Mouse (Mus musculus): ENCODE results near the gene Hist2h2be. TPM values are rescaled to one million over a fixed set of nuclear protein-coding genes. Genes with fewer than 3 reads are reported as not detected.
"Not testable (repeated sequence)": the region's sequence is repeated elsewhere in the genome, so short reads cannot be mapped to it uniquely, and the experiment has no call there.

Gene Hist2h2be
- polyA plus RNA-seq, 1 experiment from 2014 or later = 2.3 TPM

- TF ChIP-seq CTCF (IDR thresholded peaks at IDR 0.05) (no peak), EP300 (IDR thresholded peaks at IDR 0.05) (peak; percentile 60; the same call in 1 of the 2 replicates)
- Histone ChIP-seq H3K4me1 (ENCODE audit: insufficient read depth, low read depth, low read length) (peaks cover 9% of the 10 kb centered on the region; the same call in 1 of the 2 replicates), H3K4me2 (replicated peaks; ENCODE audit: low read depth, low read length) (peak within 1 kb of the TSS; percentile 74), H3K36me3 (ENCODE audit: insufficient read depth, low read length) (no peaks in the 10 kb centered on the region), H3K27ac (ENCODE audit: low read length) (peak within 1 kb of the TSS; percentile 98), H3K27me3 (replicated peaks; ENCODE audit: insufficient read depth, low read length) (no peaks in the 10 kb centered on the region), H3K9me3 (ENCODE audit: low read length) (no peaks in the 10 kb centered on the region), H3K9ac (replicated peaks; ENCODE audit: low read depth) (peak within 1 kb of the TSS; percentile 89), H3K4me3 (ENCODE audit: low read depth, low read length) (peak within 1 kb of the TSS; percentile 64)
- ATAC-seq (peak; percentile 72), DNase-seq (ENCODE audit: low spot score) (peak; percentile 97)
- under 1% methylated on average over 36 of the region's 37 CpGs for WGBS
These were observed 1.2 kb upstream of the Hist2h2be start, which contains the start of the genes Bola1 and Hist2h2ab for GRCm38 (mm10) chr3:96219661-96220130. Gene Bola1, minus strand, starts transcription at chr3:96219709. Gene Hist2h2ab, plus strand, starts transcription at chr3:96219865.

- H3K4me2 ChIP-seq (replicated peaks; ENCODE audit: low read depth, low read length) = peak overlapping the region; percentile 74
- not testable (repeated sequence) for H3K27me3 ChIP-seq (replicated peaks; ENCODE audit: insufficient read depth, low read length); H3K36me3 ChIP-seq (ENCODE audit: insufficient read depth, low read length); H3K4me1 ChIP-seq (ENCODE audit: insufficient read depth, low read depth, low read length); DNase-seq (ENCODE audit: low spot score); H3K9me3 ChIP-seq (ENCODE audit: low read length)
- 1% methylated on average over 23 of the region's 47 CpGs for WGBS
- H3K27ac ChIP-seq (ENCODE audit: low read length) = peak overlapping the region; percentile 98
- peak; percentile 9 for ATAC-seq
- H3K4me3 ChIP-seq (ENCODE audit: low read depth, low read length) = peak overlapping the region; percentile 64
- H3K9ac ChIP-seq (replicated peaks; ENCODE audit: low read depth) = peak overlapping the region; percentile 89
- TF ChIP-seq CTCF (IDR thresholded peaks at IDR 0.05) = peak; percentile 6; the same call in 1 of the 2 replicates
These were observed 671 bp upstream of the Hist2h2be start for GRCm38 (mm10) chr3:96220131-96220764.

GRCm38 (mm10) chr3:96221640-96222038 is 720 bp downstream of the Hist2h2be start:
- Histone ChIP-seq H3K4me2 (replicated peaks; ENCODE audit: low read depth, low read length) (peak overlapping the region; percentile 74), H3K27ac (ENCODE audit: low read length) (peak overlapping the region; percentile 98), H3K9me3 (ENCODE audit: low read length) (no peaks in the 10 kb centered on the region), H3K36me3 (ENCODE audit: insufficient read depth, low read length) (no peaks in the 10 kb centered on the region), H3K27me3 (replicated peaks; ENCODE audit: insufficient read depth, low read length) (no peaks in the 10 kb centered on the region), H3K9ac (replicated peaks; ENCODE audit: low read depth) (0 out of 2 replicates have a peak overlapping the region, but pooled peaks have one; percentile 37), H3K4me1 (ENCODE audit: insufficient read depth, low read depth, low read length) (peaks cover 9% of the 10 kb centered on the region; the same call in 1 of the 2 replicates), H3K4me3 (ENCODE audit: low read depth, low read length) (peak overlapping the region; percentile 64)
- ATAC-seq (no peak), DNase-seq (ENCODE audit: low spot score) (no peak)
- 22% methylated on average over 9 of the region's 9 CpGs for WGBS
- no peak for TF ChIP-seq EP300 (IDR thresholded peaks at IDR 0.05)
- no peak for TF ChIP-seq CTCF (IDR thresholded peaks at IDR 0.05)

GRCm38 (mm10) chr3:96222774-96223173 is 1.9 kb downstream of the Hist2h2be start:
- H3K36me3 ChIP-seq (ENCODE audit: insufficient read depth, low read length) = no peaks in the 10 kb centered on the region
- no peak overlapping the region for H3K9ac ChIP-seq (replicated peaks; ENCODE audit: low read depth)
- H3K4me1 ChIP-seq (ENCODE audit: insufficient read depth, low read depth, low read length) = peaks cover 9% of the 10 kb centered on the region; the same call in 1 of the 2 replicates
- H3K27ac ChIP-seq (ENCODE audit: low read length) = no peak overlapping the region
- DNase-seq (ENCODE audit: low spot score) (no peak), ATAC-seq (no peak)
- TF ChIP-seq EP300 (IDR thresholded peaks at IDR 0.05) = no peak
- TF ChIP-seq CTCF (IDR thresholded peaks at IDR 0.05) = no peak
- H3K4me3 ChIP-seq (ENCODE audit: low read depth, low read length) = no peak overlapping the region
- 84% methylated on average over 4 of the region's 4 CpGs for WGBS
- no peaks in the 10 kb centered on the region for H3K9me3 ChIP-seq (ENCODE audit: low read length)
- H3K4me2 ChIP-seq (replicated peaks; ENCODE audit: low read depth, low read length) = no peak overlapping the region; the same call in 1 of the 2 replicates
- no peaks in the 10 kb centered on the region for H3K27me3 ChIP-seq (replicated peaks; ENCODE audit: insufficient read depth, low read length)

GRCm38 (mm10) chr3:96225421-96225820 is 4.5 kb downstream of the Hist2h2be start:
- H3K4me2 ChIP-seq (replicated peaks; ENCODE audit: low read depth, low read length) = no peak overlapping the region
- no peak overlapping the region for H3K9ac ChIP-seq (replicated peaks; ENCODE audit: low read depth)
- ATAC-seq (no peak), DNase-seq (ENCODE audit: low spot score) (no peak)
- peaks cover 9% of the 10 kb centered on the region; the same call in 1 of the 2 replicates for H3K4me1 ChIP-seq (ENCODE audit: insufficient read depth, low read depth, low read length)
- no peaks in the 10 kb centered on the region for H3K9me3 ChIP-seq (ENCODE audit: low read length)
- H3K36me3 ChIP-seq (ENCODE audit: insufficient read depth, low read length) = no peaks in the 10 kb centered on the region
- no peak for TF ChIP-seq EP300 (IDR thresholded peaks at IDR 0.05)
- TF ChIP-seq CTCF (IDR thresholded peaks at IDR 0.05) = no peak
- WGBS = 48% methylated on average over 2 of the region's 2 CpGs
- H3K4me3 ChIP-seq (ENCODE audit: low read depth, low read length) = no peak overlapping the region
- no peaks in the 10 kb centered on the region for H3K27me3 ChIP-seq (replicated peaks; ENCODE audit: insufficient read depth, low read length)
- H3K27ac ChIP-seq (ENCODE audit: low read length) = no peak overlapping the region

- H3K4me2 ChIP-seq (replicated peaks; ENCODE audit: low read depth, low read length) = no peak overlapping the region
- TF ChIP-seq EP300 (IDR thresholded peaks at IDR 0.05) (no peak), CTCF (IDR thresholded peaks at IDR 0.05) (no peak)
- no peaks in the 10 kb centered on the region for H3K27me3 ChIP-seq (replicated peaks; ENCODE audit: insufficient read depth, low read length)
- no peaks in the 10 kb centered on the region for H3K36me3 ChIP-seq (ENCODE audit: insufficient read depth, low read length)
- no peak overlapping the region for H3K9ac ChIP-seq (replicated peaks; ENCODE audit: low read depth)
- H3K4me3 ChIP-seq (ENCODE audit: low read depth, low read length) = no peak overlapping the region
- ATAC-seq = peak; percentile 70
- H3K27ac ChIP-seq (ENCODE audit: low read length) = no peak overlapping the region
- H3K4me1 ChIP-seq (ENCODE audit: insufficient read depth, low read depth, low read length) = peaks cover 3% of the 10 kb centered on the region; the same call in 1 of the 2 replicates
- DNase-seq (ENCODE audit: low spot score) = peak; percentile 74
- WGBS = 48% methylated on average over 8 of the region's 8 CpGs
- no peaks in the 10 kb centered on the region for H3K9me3 ChIP-seq (ENCODE audit: low read length)
These were observed 6.1 kb downstream of the Hist2h2be start for GRCm38 (mm10) chr3:96226695-96227648.
